8 mouse cellular contexts compared by ENCODE assay signal in the genomic region with DNA sequence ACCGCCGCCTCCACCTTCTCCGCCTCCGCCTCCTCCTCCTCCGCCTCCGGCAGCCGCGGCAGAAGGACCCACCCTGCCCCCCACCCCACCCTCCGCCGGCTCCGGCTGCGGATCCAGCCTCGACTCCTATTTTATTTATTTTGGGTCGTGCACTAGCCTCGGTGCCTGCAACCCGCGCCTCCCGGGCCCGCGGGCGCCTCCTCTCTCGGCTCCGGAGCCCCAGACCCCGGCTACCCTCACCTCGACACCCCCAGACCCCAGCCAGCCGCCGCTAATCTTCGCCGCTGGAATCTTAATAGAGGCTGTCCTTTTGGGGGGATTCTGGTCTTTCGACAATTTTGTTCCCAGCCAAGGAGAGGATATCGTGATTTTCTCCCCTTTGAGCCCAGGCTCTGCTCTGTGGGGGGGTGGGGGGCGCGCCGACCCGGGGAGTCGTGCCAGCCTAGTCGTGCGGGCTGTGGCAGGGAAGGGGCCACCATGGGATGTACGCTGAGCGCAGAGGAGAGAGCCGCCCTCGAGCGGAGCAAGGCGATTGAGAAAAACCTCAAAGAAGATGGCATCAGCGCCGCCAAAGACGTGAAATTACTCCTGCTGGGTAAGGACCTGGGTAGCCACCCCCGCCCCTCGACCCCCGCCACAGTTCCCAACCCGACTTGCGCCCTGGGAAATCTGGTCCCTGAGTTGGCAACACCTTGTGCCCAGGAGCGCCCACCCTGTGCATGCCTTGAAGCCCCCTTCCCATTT. TPM values are rescaled to one million over a fixed set of nuclear protein-coding genes. Genes with fewer than 3 reads are reported as not detected.
DNase-seq lines count a peak whose midpoint lies in the region; ATAC-seq and TF ChIP-seq lines count a peak whose summit lies in the region.

No protein-coding gene starts in this region.

- no peaks in the 10 kb centered on the region for H3K36me3 ChIP-seq in limb, embryonic 15.5 days
- H3K36me3 ChIP-seq in stomach, embryonic 14.5 days (ENCODE audit: control insufficient read depth, insufficient read depth, low read length), result no peaks in the 10 kb centered on the region

- H3K4me3 ChIP-seq in embryonic fibroblast, embryonic 13.5 days (ENCODE audit: insufficient read depth, low read length), result peak overlapping the region; percentile 61
- H3K4me3 ChIP-seq in limb, embryonic 15.5 days, result peak overlapping the region; percentile 67
- H3K4me3 ChIP-seq in stomach, embryonic 14.5 days (ENCODE audit: low read depth, low read length), result peak overlapping the region; percentile 57

- H3K4me1 ChIP-seq in embryonic fibroblast, embryonic 13.5 days (ENCODE audit: control insufficient read depth, insufficient read depth, low read length), result no peaks in the 10 kb centered on the region
- H3K4me1 ChIP-seq in limb, embryonic 15.5 days, result peaks cover 30% of the 10 kb centered on the region
- H3K4me1 ChIP-seq in stomach, embryonic 14.5 days (ENCODE audit: control insufficient read depth, insufficient read depth, low read length), result peaks cover 17% of the 10 kb centered on the region; the same call in 1 of the 2 replicates

- H3K27me3 ChIP-seq in limb, embryonic 15.5 days, result peaks cover 33% of the 10 kb centered on the region
- H3K27me3 ChIP-seq in stomach, embryonic 14.5 days (ENCODE audit: control insufficient read depth, insufficient read depth, low read length), result peaks cover 6% of the 10 kb centered on the region; the same call in 1 of the 2 replicates

- no peak overlapping the region for H3K27ac ChIP-seq in embryonic fibroblast, embryonic 13.5 days (ENCODE audit: insufficient read depth, low read length)
- no peak overlapping the region for H3K27ac ChIP-seq in limb, embryonic 15.5 days
- peak overlapping the region; percentile 52; the same call in 1 of the 2 replicates for H3K27ac ChIP-seq in stomach, embryonic 14.5 days (ENCODE audit: low read length)

- peak; percentile 3; the same call in 1 of the 2 replicates for ATAC-seq in cerebellum, adult (ENCODE audit: insufficient number of reproducible peaks, low FRiP score, low TSS enrichment)
- ATAC-seq in limb, embryonic 15.5 days (ENCODE audit: insufficient number of reproducible peaks, low FRiP score, low TSS enrichment, low read depth), result no peak
- ATAC-seq in stomach, embryonic 14.5 days (ENCODE audit: insufficient number of reproducible peaks, insufficient read depth, low FRiP score, low read depth), result no peak

- TF ChIP-seq POLR2A in embryonic fibroblast, embryonic 13.5 days (IDR thresholded peaks at IDR 0.05; ENCODE audit: low read depth, low read length), result no peak

- peak overlapping the region; percentile 55; the same call in 1 of the 2 replicates for H3K9ac ChIP-seq in limb, embryonic 15.5 days
- peak overlapping the region; percentile 57; the same call in 1 of the 2 replicates for H3K9ac ChIP-seq in stomach, embryonic 14.5 days (replicated peaks; ENCODE audit: low read depth, low read length)

- no peak for TF ChIP-seq CTCF in embryonic fibroblast, embryonic 13.5 days (IDR thresholded peaks at IDR 0.05; ENCODE audit: borderline replicate concordance, insufficient read depth, low read length)

- no peaks in the 10 kb centered on the region for H3K9me3 ChIP-seq in limb, embryonic 15.5 days
- H3K9me3 ChIP-seq in stomach, embryonic 14.5 days (ENCODE audit: control insufficient read depth, low read depth, low read length), result no peaks in the 10 kb centered on the region

- DNase-seq in left cerebral cortex, postnatal 4 days, result peak; percentile 45
- DNase-seq in left cerebral cortex, adult 11 months (ENCODE audit: low spot score), result no peak
- no peak for DNase-seq in frontal cortex, adult 2 months (ENCODE audit: extremely low spot score in 1 of 2, low spot score in 1 of 2)
- no peak for DNase-seq in kidney, postnatal 25 days

- under 1% methylated on average over 52 of the region's 53 CpGs for WGBS in limb, embryonic 15.5 days
- WGBS in stomach, embryonic 14.5 days, result under 1% methylated on average over 48 of the region's 53 CpGs

- peak overlapping the region; percentile 89 for H3K4me2 ChIP-seq in limb, embryonic 15.5 days
- H3K4me2 ChIP-seq in stomach, embryonic 14.5 days (replicated peaks; ENCODE audit: low read depth, low read length), result peak overlapping the region; percentile 82

- intact Hi-C loops in left cerebral cortex, postnatal 4 days (cut with DNase I), result loop anchor here (5.0 kb wide), 3 partner anchors 121 to 219 kb away; no protein-coding TSS in a partner anchor

RNA-seq across cellular contexts. Expression of a gene that starts 1.3 kb away (rescaled TPM):
- total RNA-seq in left cerebral cortex, postnatal 4 days (2021), result 1,000 to 10,000 TPM in 1 of 2 experiments, 100 to 1,000 TPM in 1; 949 to 1,024 TPM
- polyA plus RNA-seq in embryonic fibroblast, embryonic 13.5 days (2011; ENCODE audit: insufficient read length, low read depth, missing spikeins), result 11.9 and 19.8 TPM in 2 replicates
- polyA plus RNA-seq in limb, embryonic 15.5 days (2015; fragmentation: Nextera tagmentation; extraction: Ambion mirVana), result 3.0 and 3.4 TPM in 2 replicates
- 14.0 and 14.1 TPM in 2 replicates for polyA plus RNA-seq in stomach, embryonic 14.5 days (2014; fragmentation: Nextera tagmentation; extraction: Ambion mirVana)
- polyA plus RNA-seq in frontal cortex, adult 2 months (2012; rRNA removed), result 430 and 444 TPM in 2 replicates

Comparison
In these comparisons a context has a peak if more than half of its experiments do, and no peak if none do; other contexts are left out.
1. RNA of a gene that starts 1.3 kb away (polyA plus RNA-seq): 430 to 444 TPM in frontal cortex, adult 2 months; 14.0 to 14.1 TPM in stomach, embryonic 14.5 days, 11.9 to 19.8 TPM in embryonic fibroblast, embryonic 13.5 days and 3.0 to 3.4 TPM in limb, embryonic 15.5 days; every median in the first group is over 10 times any median in the second.
2. Peak in every context shown above with its lines, with median percentiles within 50 percentile points of each other: H3K4me3 ChIP-seq.